Mouse (Mus musculus) kidney, postnatal 10 days (tissue): Measurements from ENCODE around the gene Polr2f.

Experiments used
- DNase-seq: peaks from one replicate; pipeline ENCODE4 v3.0.0; 2021; ENCODE audit warnings: mixed read lengths

The Polr2f gene

GRCm38 (mm10) chr15:79162822-79163221, 22.0 kb downstream of the Polr2f start:
- DNase-seq: no peak

GRCm38 (mm10) chr15:79164251-79164650, 23.4 kb downstream of the Polr2f start:
- DNase-seq: no peak

GRCm38 (mm10) chr15:79165140-79165539, 24.3 kb downstream of the Polr2f start, which contains the start of gene Sox10:
Sox10 (minus strand) TSS chr15:79165240.
- no peak for DNase-seq

GRCm38 (mm10) chr15:79166712-79167111, 25.9 kb downstream of the Polr2f start:
- DNase-seq: no peak

- no peak for DNase-seq
Observed at GRCm38 (mm10) chr15:79176905-79177304, 36.1 kb downstream of the Polr2f start.

GRCm38 (mm10) chr15:79185213-79185612, 44.4 kb downstream of the Polr2f start:
- DNase-seq: no peak

GRCm38 (mm10) chr15:79187819-79188218, 47.0 kb downstream of the Polr2f start:
- no peak for DNase-seq

- DNase-seq: no peak
Observed at GRCm38 (mm10) chr15:79191426-79191825, 50.6 kb downstream of the Polr2f start.

GRCm38 (mm10) chr15:79192450-79192849, 51.6 kb downstream of the Polr2f start:
- no peak for DNase-seq

GRCm38 (mm10) chr15:79192885-79193845, 52.4 kb downstream of the Polr2f start:
- DNase-seq: no peak

- no peak for DNase-seq
Observed at GRCm38 (mm10) chr15:79194048-79194447, 53.2 kb downstream of the Polr2f start.

- no peak for DNase-seq
Observed at GRCm38 (mm10) chr15:79194946-79195345, 54.1 kb downstream of the Polr2f start.

- no peak for DNase-seq
Observed at GRCm38 (mm10) chr15:79195492-79195891, 54.7 kb downstream of the Polr2f start.

GRCm38 (mm10) chr15:79199390-79199976, 58.7 kb downstream of the Polr2f start:
- no peak for DNase-seq
